Mouse (Mus musculus) neural tube, embryonic 13.5 days (tissue): ENCODE measurements at regions not wholly inside any gene's neighbourhood (a gene's known extent, or its start where the extent isn't known, plus 50 kb on each side); places are given as distances from the start of the nearest gene placed in this dataset.
A peak's percentile ranks its signal among the peaks of the same experiment; 100 is the strongest.

Experiments
- ATAC-seq: fragments of 200-750 bp; cut with Nextera tagmentation; 2 replicates; pipeline ENCODE4 v1.8.0; 2017; ENCODE audit warnings: low read depth, mild to moderate bottlenecking, moderate TSS enrichment, moderate library complexity
- H3K27ac ChIP-seq: fragments of 300-500 bp; sonication (generic); replicated peaks from 2 replicates; pipeline ENCODE4 v1.5.1; 2015; ENCODE audit warnings: moderate library complexity, mild to moderate bottlenecking, inconsistent platforms
- H3K27me3 ChIP-seq: fragments of 300-500 bp; sonication (generic); 2 replicates; pipeline ENCODE4 v1.6.1; 2015; ENCODE audit warnings: mild to moderate bottlenecking, inconsistent platforms
- H3K36me3 ChIP-seq: fragments of 300-500 bp; sonication (generic); 2 replicates; pipeline ENCODE4 v1.6.1; 2015; ENCODE audit warnings: mild to moderate bottlenecking, inconsistent platforms
- H3K4me1 ChIP-seq: fragments of 300-500 bp; sonication (generic); replicated peaks from 2 replicates; pipeline ENCODE4 v1.6.1; 2015; ENCODE audit warnings: inconsistent platforms
- H3K4me2 ChIP-seq: fragments of 300-500 bp; sonication (generic); 2 replicates; pipeline ENCODE4 v1.6.1; 2015; ENCODE audit warnings: inconsistent platforms, mild to moderate bottlenecking, moderate library complexity
- H3K4me3 ChIP-seq: fragments of 300-500 bp; sonication (generic); 2 replicates; pipeline ENCODE4 v1.5.1; 2015; ENCODE audit warnings: mild to moderate bottlenecking, inconsistent platforms
- H3K9ac ChIP-seq: fragments of 300-500 bp; sonication (generic); 2 replicates; pipeline ENCODE4 v1.6.1; 2015; ENCODE audit warnings: moderate library complexity, mild to moderate bottlenecking, inconsistent platforms
- H3K9me3 ChIP-seq: fragments of 300-500 bp; sonication (generic); 2 replicates; pipeline ENCODE4 v1.6.1; 2016; ENCODE audit warnings: inconsistent platforms
- WGBS: fragments of 180-500 bp; shearing (Covaris S2); methylation state at CpG from one replicate; pipeline ENCODE4 v1.1.7; 2015; 5-methylcytosine and 5-hydroxymethylcytosine counted together

DNA sequence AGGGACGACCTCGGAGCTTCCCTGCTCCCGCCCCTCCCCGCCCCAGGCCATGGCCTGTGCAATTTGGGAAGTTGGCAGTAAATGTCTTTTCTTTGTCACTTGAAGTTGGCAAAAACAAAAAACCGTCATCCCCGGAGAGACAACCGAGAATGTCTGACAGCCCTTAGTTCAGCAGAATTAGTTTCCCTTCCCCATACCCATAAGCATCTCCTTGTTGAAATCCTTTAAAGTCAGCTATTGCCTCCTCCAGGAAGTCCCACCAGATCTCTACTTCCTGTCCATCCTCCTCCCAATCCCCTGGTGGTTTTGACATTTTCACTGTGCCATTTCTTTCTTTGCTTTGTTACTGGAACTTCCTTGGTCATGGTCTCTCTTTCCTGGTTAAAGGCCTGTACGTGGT is 54.8 kb downstream of the Foxb1 start:
- 37% methylated on average over 8 of the region's 8 CpGs for WGBS
- H3K27me3 ChIP-seq: 0 out of 2 replicates have a peak, but pooled peaks cover 6% of the 10 kb centered on the region
- H3K9ac ChIP-seq: no peak overlapping the region
- no peak for ATAC-seq
- H3K4me1 ChIP-seq: 0 out of 2 replicates have a peak, but pooled peaks cover 5% of the 10 kb centered on the region
- H3K4me2 ChIP-seq: no peak overlapping the region
- 0 out of 2 replicates have a peak, but pooled peaks cover 3% of the 10 kb centered on the region for H3K9me3 ChIP-seq
- H3K36me3 ChIP-seq: no peaks in the 10 kb centered on the region
- no peak overlapping the region for H3K4me3 ChIP-seq
- H3K27ac ChIP-seq: no peak overlapping the region

- Histone ChIP-seq H3K9me3 (0 out of 2 replicates have a peak, but pooled peaks cover 3% of the 10 kb centered on the region), H3K9ac (no peak overlapping the region), H3K4me3 (no peak overlapping the region), H3K36me3 (no peaks in the 10 kb centered on the region), H3K4me2 (no peak overlapping the region), H3K27ac (no peak overlapping the region), H3K4me1 (peaks cover 9% of the 10 kb centered on the region; the same call in 1 of the 2 replicates), H3K27me3 (0 out of 2 replicates have a peak, but pooled peaks cover 6% of the 10 kb centered on the region)
- no peak for ATAC-seq
- 61% methylated on average over 4 of the region's 4 CpGs for WGBS
Observed at GRCm38 (mm10) chr9:69705071-69705470, 55.7 kb downstream of the Foxb1 start.

DNA sequence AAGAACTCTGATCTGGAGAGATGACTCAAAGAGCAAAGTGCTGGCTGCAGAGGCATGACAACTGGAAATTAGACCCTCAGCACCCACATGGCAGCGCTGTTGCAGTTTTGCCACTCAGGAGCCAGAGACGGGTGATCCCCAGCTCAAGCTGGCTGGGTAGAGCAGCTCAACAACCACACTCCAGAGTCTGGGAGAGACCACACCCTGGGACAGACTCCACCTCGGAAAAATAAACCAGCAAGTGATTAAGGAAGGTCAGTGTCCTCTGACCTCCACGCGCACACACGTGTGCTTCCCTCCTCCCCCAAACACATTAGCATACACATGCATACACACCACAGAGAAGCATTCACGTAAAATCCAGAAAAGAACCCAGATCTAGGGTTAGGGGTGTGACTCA is 57.0 kb downstream of the Foxb1 start:
- ATAC-seq: no peak
- H3K27me3 ChIP-seq: peaks cover 6% of the 10 kb centered on the region; the same call in 1 of the 2 replicates
- 76% methylated on average over 7 of the region's 7 CpGs for WGBS
- H3K9ac ChIP-seq: no peak overlapping the region
- H3K4me3 ChIP-seq: no peak overlapping the region
- no peak overlapping the region for H3K4me2 ChIP-seq
- 0 out of 2 replicates have a peak, but pooled peaks cover 3% of the 10 kb centered on the region for H3K9me3 ChIP-seq
- H3K27ac ChIP-seq: no peak overlapping the region
- H3K36me3 ChIP-seq: no peaks in the 10 kb centered on the region
- H3K4me1 ChIP-seq: peaks cover 13% of the 10 kb centered on the region; the same call in 1 of the 2 replicates

GRCm38 (mm10) chr9:69702156-69702928 is 58.4 kb downstream of the Foxb1 start:
- no peak overlapping the region for H3K4me3 ChIP-seq
- H3K4me2 ChIP-seq: no peak overlapping the region
- peaks cover 8% of the 10 kb centered on the region; the same call in 1 of the 2 replicates for H3K27me3 ChIP-seq
- H3K36me3 ChIP-seq: no peaks in the 10 kb centered on the region
- no peak for ATAC-seq
- peaks cover 13% of the 10 kb centered on the region; the same call in 1 of the 2 replicates for H3K4me1 ChIP-seq
- no peak overlapping the region for H3K9ac ChIP-seq
- H3K9me3 ChIP-seq: no peaks in the 10 kb centered on the region
- H3K27ac ChIP-seq: no peak overlapping the region
- 88% methylated on average over 8 of the region's 8 CpGs for WGBS

DNA sequence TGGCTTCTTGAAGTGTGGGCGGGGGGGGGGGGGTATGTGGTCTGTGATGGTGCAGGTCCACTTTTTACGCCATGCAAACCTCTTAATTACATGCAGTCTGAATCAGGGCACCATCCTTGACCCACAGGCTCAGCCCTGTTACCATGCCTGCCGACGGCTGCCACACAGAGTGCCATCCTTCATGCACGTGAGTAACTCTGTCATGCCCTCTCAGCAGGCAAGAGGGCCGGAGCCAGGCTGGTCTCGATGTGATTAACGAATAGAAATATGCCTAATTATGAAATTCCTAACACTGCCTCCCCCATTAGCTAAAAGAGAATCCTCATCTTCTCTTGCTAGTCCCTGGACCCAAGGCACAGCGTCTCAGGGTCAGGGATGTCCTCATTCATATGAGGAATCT is 60.0 kb downstream of the Foxb1 start:
- H3K36me3 ChIP-seq: no peaks in the 10 kb centered on the region
- no peaks in the 10 kb centered on the region for H3K9me3 ChIP-seq
- peaks cover 13% of the 10 kb centered on the region; the same call in 1 of the 2 replicates for H3K4me1 ChIP-seq
- H3K4me2 ChIP-seq: no peak overlapping the region
- WGBS: 61% methylated on average over 9 of the region's 9 CpGs
- H3K27ac ChIP-seq: no peak overlapping the region
- no peak overlapping the region for H3K9ac ChIP-seq
- no peak overlapping the region for H3K4me3 ChIP-seq
- ATAC-seq: no peak
- H3K27me3 ChIP-seq: peaks cover 8% of the 10 kb centered on the region; the same call in 1 of the 2 replicates

DNA sequence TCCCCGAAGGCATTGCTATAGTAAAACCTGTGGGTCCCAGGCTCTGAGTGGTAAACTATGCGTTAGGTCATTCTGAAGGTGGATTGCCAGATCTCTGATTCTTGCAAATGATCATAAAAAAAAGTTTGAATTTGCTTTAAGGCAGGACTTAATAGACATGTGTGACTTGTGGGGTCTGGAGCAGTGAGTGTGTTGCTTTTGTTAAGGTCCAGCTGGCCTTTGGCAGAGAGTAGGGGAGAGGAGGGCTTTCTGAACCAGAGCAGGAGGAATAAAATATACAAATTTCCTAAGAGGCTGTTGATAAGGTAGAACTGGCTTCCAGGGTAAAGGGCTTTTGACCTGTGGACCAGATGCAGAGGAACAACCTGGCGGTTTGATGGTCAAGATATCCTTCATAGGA is 69.0 kb downstream of the Foxb1 start:
- no peaks in the 10 kb centered on the region for H3K9me3 ChIP-seq
- H3K27ac ChIP-seq: no peak overlapping the region
- H3K4me3 ChIP-seq: no peak overlapping the region
- peaks cover 20% of the 10 kb centered on the region for H3K4me1 ChIP-seq
- no peak for ATAC-seq
- H3K36me3 ChIP-seq: no peaks in the 10 kb centered on the region
- peaks cover 7% of the 10 kb centered on the region for H3K27me3 ChIP-seq
- H3K4me2 ChIP-seq: no peak overlapping the region
- H3K9ac ChIP-seq: no peak overlapping the region
- WGBS: 91% methylated on average over 3 of the region's 3 CpGs

DNA sequence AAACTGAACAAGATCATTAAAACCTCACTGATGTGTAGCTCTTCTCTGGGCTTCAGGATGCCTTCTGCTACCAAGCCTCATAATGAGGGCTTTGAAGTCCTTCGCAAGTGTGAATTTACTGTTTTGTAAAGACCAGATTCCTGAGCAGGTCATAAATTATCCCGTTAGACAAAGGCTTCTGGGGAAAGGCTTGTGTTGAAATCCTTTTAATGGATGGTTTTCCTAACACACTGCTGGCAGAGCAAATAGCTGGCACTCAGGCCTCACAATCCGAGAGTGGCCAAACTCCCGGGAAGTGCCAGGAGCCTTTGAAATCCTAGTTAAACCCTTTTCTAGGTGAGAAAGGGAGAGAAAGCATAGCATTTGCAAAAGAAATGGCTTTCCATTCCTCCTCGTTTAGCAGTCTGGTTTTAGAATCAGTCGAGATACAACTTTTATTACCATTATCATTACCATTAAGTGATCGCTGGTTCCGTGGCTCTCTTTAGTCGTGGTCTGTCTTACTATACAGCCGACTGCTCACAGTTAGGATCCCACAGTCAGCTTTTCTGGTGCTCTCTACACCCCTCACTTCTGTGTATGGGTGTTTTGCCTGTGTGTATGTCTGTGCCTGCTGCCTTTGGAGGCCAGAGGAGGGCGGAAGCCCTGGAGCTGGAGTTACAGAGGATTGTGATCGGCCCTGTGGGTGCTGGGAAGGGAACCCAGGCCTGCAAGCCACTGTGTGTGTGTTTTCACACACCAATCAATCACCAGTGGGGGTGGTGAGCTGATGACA is 73.2 kb downstream of the Foxb1 start:
- Histone ChIP-seq H3K4me3 (no peak overlapping the region), H3K36me3 (no peaks in the 10 kb centered on the region), H3K9me3 (no peaks in the 10 kb centered on the region), H3K27me3 (peaks cover 24% of the 10 kb centered on the region), H3K27ac (peak overlapping the region; percentile 57), H3K9ac (no peak overlapping the region), H3K4me1 (peaks cover 27% of the 10 kb centered on the region), H3K4me2 (no peak overlapping the region)
- peak; percentile 82 for ATAC-seq
- WGBS: 6% methylated on average over 12 of the region's 12 CpGs

DNA sequence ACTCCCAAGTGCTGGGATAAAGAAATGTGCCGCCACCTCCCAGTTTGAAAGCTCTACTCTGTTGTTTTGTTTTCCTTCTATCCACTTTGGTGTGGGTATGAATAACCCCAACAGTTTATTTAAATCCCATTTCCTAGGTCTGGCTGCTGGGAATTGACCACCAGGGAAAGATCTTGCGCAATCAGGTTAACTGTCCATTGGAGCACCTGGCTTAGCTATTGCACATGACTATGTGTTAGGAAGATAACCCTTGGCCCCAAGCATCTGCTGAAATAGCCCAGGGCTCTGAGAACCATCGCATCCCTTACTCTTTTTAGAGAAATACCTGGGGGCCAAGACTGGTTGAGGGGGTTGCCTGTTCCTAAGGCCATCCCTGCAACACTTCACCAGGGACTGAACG is 74.0 kb downstream of the Foxb1 start:
- no peak overlapping the region for H3K4me2 ChIP-seq
- H3K4me3 ChIP-seq: no peak overlapping the region
- no peaks in the 10 kb centered on the region for H3K36me3 ChIP-seq
- no peak overlapping the region; the same call in 1 of the 2 replicates for H3K27ac ChIP-seq
- H3K9me3 ChIP-seq: no peaks in the 10 kb centered on the region
- H3K27me3 ChIP-seq: peaks cover 26% of the 10 kb centered on the region
- WGBS: 55% methylated on average over 4 of the region's 4 CpGs
- no peak overlapping the region for H3K9ac ChIP-seq
- peaks cover 30% of the 10 kb centered on the region for H3K4me1 ChIP-seq
- ATAC-seq: no peak

- ATAC-seq: no peak
- peaks cover 26% of the 10 kb centered on the region for H3K27me3 ChIP-seq
- H3K4me2 ChIP-seq: no peak overlapping the region
- no peak overlapping the region for H3K9ac ChIP-seq
- H3K4me1 ChIP-seq: peaks cover 34% of the 10 kb centered on the region
- 36% methylated on average over 4 of the region's 4 CpGs for WGBS
- H3K36me3 ChIP-seq: no peaks in the 10 kb centered on the region
- no peak overlapping the region for H3K4me3 ChIP-seq
- H3K27ac ChIP-seq: no peak overlapping the region
- no peaks in the 10 kb centered on the region for H3K9me3 ChIP-seq
Observed at GRCm38 (mm10) chr9:69685630-69686029, 75.1 kb downstream of the Foxb1 start.

- Histone ChIP-seq H3K27ac (no peak overlapping the region), H3K36me3 (no peaks in the 10 kb centered on the region), H3K9me3 (no peaks in the 10 kb centered on the region), H3K4me3 (no peak overlapping the region), H3K27me3 (peaks cover 17% of the 10 kb centered on the region), H3K4me1 (peaks cover 12% of the 10 kb centered on the region; the same call in 1 of the 2 replicates), H3K4me2 (no peak overlapping the region), H3K9ac (no peak overlapping the region)
- 6% methylated on average over 9 of the region's 9 CpGs for WGBS
- ATAC-seq: no peak
Observed at GRCm38 (mm10) chr9:69681372-69682213, 79.1 kb downstream of the Foxb1 start.

GRCm38 (mm10) chr9:69678634-69679033 is 82.1 kb downstream of the Foxb1 start:
- H3K9ac ChIP-seq: no peak overlapping the region
- H3K9me3 ChIP-seq: no peaks in the 10 kb centered on the region
- no peak overlapping the region for H3K27ac ChIP-seq
- H3K4me2 ChIP-seq: no peak overlapping the region
- ATAC-seq: no peak
- no peak overlapping the region for H3K4me3 ChIP-seq
- H3K36me3 ChIP-seq: no peaks in the 10 kb centered on the region
- 0 out of 2 replicates have a peak, but pooled peaks cover 12% of the 10 kb centered on the region for H3K4me1 ChIP-seq
- H3K27me3 ChIP-seq: peaks cover 12% of the 10 kb centered on the region; the same call in 1 of the 2 replicates
- 93% methylated on average over 1 of the region's 1 CpGs for WGBS
